Mouse (Mus musculus) layer of hippocampus, adult 18-20 months (tissue): Measurements from ENCODE around the gene Pbx3. TPM values are rescaled to one million over a fixed set of nuclear protein-coding genes. Genes with fewer than 3 reads are reported as not detected.

ENCODE experiments used
- DNase-seq, 2 experiments: peaks; one replicate each; pipeline ENCODE4 v3.0.0; 2022; ENCODE audit warnings: low spot score in 2 of 2
- total RNA-seq, 2 experiments: library from RNA; stranded (reverse); gene quantifications; 2 replicates each; pipeline ENCODE4 v1.2.3; 2021

The Pbx3 gene
- total RNA-seq, 2 experiments from 2014 or later: 7.1 to 7.6 TPM

DNA sequence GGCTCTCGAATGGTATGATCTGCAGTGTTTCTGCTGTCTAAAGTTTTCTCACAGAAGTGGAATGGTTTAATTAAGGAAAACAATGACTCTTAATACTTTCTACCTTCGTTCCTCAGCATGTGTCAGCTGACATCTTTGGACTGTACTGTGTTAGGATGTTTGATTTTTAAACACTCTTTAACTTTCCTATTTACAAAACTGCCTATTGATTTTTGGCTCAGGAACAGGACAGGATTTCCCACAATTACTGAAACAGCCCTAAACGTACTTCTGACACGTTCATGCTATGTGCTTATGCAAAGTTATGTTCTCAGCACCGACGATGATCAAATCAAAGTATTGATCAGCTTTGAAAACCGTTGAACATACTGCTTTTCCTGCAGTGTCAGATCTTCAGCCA lies 224.7 kb downstream of the Pbx3 start:
- no peak for DNase-seq

DNA sequence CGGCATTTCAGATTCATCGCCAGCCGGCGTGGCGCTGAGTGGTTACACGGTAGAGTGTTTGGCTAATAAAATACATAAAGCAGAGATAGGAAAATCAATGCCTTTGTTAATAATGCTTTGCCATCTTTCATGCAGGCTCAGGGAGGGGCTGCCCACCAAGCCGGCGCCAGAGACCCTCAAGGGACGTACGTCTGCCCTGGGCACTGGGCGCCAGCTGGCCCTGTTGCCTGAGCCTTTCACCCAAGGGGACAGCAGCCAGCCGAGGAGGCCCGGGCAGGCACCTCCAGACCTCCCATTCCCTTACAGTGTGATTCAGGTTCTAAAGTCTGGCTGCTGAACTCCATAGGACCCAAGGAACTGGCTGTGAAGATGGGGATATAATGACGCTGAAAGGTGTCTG lies 225.5 kb downstream of the Pbx3 start:
- DNase-seq: no peak

DNA sequence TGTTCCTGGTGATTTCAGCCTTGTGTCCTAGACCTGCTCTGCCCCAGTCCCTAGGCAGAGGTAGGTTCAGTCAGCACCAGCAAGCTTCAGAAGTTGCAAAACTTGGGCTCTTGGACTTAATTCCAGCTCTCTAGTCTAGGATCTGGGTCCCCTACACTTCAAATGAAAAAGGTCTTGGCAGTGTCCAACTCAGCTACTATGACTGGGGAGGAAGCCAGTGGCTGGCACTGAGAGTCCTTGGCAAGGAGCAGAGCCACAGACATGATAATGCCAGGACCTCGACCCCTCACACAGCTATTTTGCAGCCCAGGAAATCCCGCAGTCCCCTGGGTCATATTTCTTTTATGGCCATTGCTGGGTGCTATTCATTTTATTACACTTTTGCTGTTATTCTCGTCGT lies 225.9 kb downstream of the Pbx3 start:
- DNase-seq: peak in 1 of 2 experiments; percentile 27

GRCm38 (mm10) chr2:34146431-34146830 lies 226.5 kb downstream of the Pbx3 start:
- no peak for DNase-seq

GRCm38 (mm10) chr2:34139470-34140158 lies 233.3 kb downstream of the Pbx3 start:
- peak; percentile 34 to 83 for DNase-seq

GRCm38 (mm10) chr2:34135316-34135715 lies 237.6 kb downstream of the Pbx3 start:
- DNase-seq: no peak

DNA sequence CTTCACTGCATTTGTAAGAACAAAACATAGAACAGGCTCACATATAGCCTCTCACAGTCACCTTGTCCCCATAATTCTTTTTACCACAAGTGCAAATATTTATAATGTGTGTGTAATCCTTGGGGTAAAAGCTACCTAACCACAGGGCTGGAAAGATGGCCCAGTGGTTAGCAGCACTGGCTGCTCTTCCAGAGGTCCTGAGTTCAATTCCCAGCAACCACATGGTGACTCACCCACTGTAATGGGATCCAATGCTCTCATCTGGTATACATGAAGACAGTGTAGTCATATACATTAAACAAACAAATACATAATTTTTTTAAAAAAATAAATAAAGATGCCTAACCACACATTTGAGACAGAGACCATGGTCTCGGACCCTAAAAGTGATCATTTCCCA lies 240.2 kb downstream of the Pbx3 start:
- no peak for DNase-seq

DNA sequence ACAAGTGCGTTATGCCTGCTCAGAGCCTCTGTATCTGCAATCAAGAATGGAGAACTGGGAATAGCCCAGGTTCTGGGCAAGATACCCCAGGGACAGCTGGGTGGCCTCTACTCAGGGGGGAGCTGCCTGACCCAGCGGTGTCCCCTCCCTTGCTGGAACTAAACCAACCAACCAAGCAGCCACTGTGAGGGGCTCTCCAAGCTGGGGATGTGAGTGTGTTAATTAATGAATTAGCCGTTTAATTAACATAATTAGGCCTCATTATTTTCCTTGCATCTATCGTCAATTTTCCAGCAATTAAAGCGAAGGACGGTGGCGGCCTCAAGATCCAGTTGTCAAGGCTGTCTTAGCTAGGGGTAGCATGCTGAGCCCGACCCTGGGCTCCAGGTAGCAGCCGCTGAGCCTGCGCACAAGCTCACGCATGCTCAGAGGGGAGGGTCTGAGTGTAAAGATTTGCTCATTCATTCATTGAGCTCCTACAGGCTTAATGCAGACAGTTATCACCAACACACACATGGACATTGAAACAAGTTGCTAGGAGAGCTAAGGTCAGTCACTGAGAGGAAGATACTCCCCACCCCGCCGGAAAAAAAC lies 243.2 kb downstream of the Pbx3 start:
- peak in 1 of 2 experiments; percentile 4 for DNase-seq

- DNase-seq: no peak
These were observed 245.1 kb downstream of the Pbx3 start for GRCm38 (mm10) chr2:34127871-34128270.

DNA sequence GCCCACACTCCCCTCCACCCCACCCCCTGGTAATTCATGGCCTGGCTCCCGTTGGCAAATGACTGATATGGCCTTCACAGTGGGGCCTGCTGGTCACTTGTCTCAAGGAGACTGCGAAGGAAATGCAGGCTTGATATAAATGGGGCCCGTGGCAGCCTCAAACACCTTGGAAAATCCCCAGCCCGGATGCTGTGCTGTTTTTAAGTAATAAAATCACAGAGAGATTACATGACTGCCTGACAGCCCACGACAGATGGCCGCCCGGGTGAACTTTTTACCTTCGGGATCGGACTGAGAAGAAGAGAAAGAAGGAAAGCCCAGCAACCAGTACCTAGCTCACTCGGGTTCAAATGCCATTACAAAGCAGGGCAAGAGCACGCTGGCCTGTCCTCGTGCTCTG lies 249.0 kb downstream of the Pbx3 start:
- no peak for DNase-seq

Other genes starting within 250 kb of the Pbx3 start
- 10 to 100 TPM; 64.9 to 70.3 TPM for gene Mapkap1, start 33.6 kb upstream of the Pbx3 start, total RNA-seq